26 mouse cellular contexts compared by ENCODE assay signal in the genomic region with DNA sequence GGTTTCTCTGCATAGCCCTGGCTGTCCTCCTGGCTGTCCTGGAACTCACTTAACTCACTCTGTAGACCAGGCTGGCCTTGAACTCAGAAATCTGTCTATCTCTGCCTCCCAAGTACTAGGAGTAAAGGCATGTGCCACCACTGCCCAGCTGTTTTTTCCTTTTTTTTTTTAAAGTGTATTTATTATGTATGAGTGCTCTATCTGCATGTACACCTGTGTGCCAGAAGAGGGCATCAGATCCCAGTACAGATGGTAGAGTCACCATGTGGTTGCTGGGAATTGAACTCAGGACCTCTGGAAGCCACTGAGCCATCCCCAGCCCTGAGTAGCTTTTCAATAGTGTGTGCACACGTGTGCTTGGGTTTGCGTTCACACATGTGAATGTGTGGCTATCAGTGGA.
A peak's percentile ranks its signal among the peaks of the same experiment; 100 is the strongest.
DNase-seq lines count a peak whose midpoint lies in the region; ATAC-seq and TF ChIP-seq lines count a peak whose summit lies in the region.
"Had no signal": no experiment of that assay in that cellular context is flagged by ENCODE, and none has a peak within 500 bp of the region (broad histone marks: within the 10 kb centered on the region; RNA-seq: fewer than 3 reads in every experiment).

No protein-coding gene starts in this region.

- TF ChIP-seq CTCF in hindbrain, postnatal 0 days (IDR thresholded peaks at IDR 0.05; ENCODE audit: low read depth), result peak; percentile 19; the same call in 1 of the 2 replicates
- 0 out of 2 replicates have a peak, but pooled peaks have one; percentile 4 for TF ChIP-seq CTCF in liver, embryonic 14.5 days (IDR thresholded peaks at IDR 0.05; ENCODE audit: low read depth)
- no peak for TF ChIP-seq CTCF in liver, postnatal 0 days (IDR thresholded peaks at IDR 0.05; ENCODE audit: low read depth)
- peak; percentile 6; the same call in 1 of the 2 replicates for TF ChIP-seq CTCF in E14TG2a.4 (conservative IDR thresholded peaks at IDR 0.05; ENCODE audit: low read length)
- peak; percentile 48 for TF ChIP-seq CTCF in stomach, postnatal 0 days (IDR thresholded peaks at IDR 0.05; ENCODE audit: low read depth)

- H3K4me3 ChIP-seq in hindbrain, postnatal 0 days (ENCODE audit: low read length), result no peak overlapping the region
- no peak overlapping the region for H3K4me3 ChIP-seq in hindbrain, embryonic 14.5 days (replicated peaks; ENCODE audit: low read length)
- H3K4me3 ChIP-seq in liver, embryonic 14.5 days (ENCODE audit: insufficient read depth in 1 of 2, low read depth in 2 of 2, low read length in 2 of 2), result no peak overlapping the region
- H3K4me3 ChIP-seq in liver, postnatal 0 days (ENCODE audit: low read depth, low read length), result no peak overlapping the region
- no peak overlapping the region for H3K4me3 ChIP-seq in E14TG2a.4 (replicated peaks; ENCODE audit: low read length)
- H3K4me3 ChIP-seq in stomach, postnatal 0 days (ENCODE audit: low read depth, low read length), result no peak overlapping the region
- H3K4me3 ChIP-seq: forebrain, embryonic 10.5 days; hindbrain, embryonic 13.5 days; kidney, embryonic 15.5 days; midbrain, embryonic 15.5 days; myocyte; neural tube, embryonic 13.5 days; stomach, embryonic 15.5 days had no signal

- H3K27ac ChIP-seq in hindbrain, postnatal 0 days, result no peak overlapping the region
- no peak overlapping the region for H3K27ac ChIP-seq in hindbrain, embryonic 14.5 days
- no peak overlapping the region for H3K27ac ChIP-seq in liver, embryonic 14.5 days
- H3K27ac ChIP-seq in liver, postnatal 0 days (ENCODE audit: low read depth), result no peak overlapping the region
- H3K27ac ChIP-seq in stomach, postnatal 0 days (replicated peaks), result no peak overlapping the region
- H3K27ac ChIP-seq: forebrain, embryonic 10.5 days; hindbrain, embryonic 13.5 days; kidney, embryonic 15.5 days; midbrain, embryonic 15.5 days; neural tube, embryonic 13.5 days; stomach, embryonic 15.5 days had no signal

- no peaks in the 10 kb centered on the region for H3K9me3 ChIP-seq in hindbrain, postnatal 0 days (ENCODE audit: low read length)
- no peaks in the 10 kb centered on the region for H3K9me3 ChIP-seq in hindbrain, embryonic 14.5 days (ENCODE audit: control insufficient read depth, low read length)
- no peaks in the 10 kb centered on the region for H3K9me3 ChIP-seq in liver, embryonic 14.5 days (ENCODE audit: control insufficient read depth, low read length)
- H3K9me3 ChIP-seq in liver, postnatal 0 days (ENCODE audit: low read length), result no peaks in the 10 kb centered on the region
- H3K9me3 ChIP-seq in E14TG2a.4 (ENCODE audit: low read length), result no peaks in the 10 kb centered on the region
- H3K9me3 ChIP-seq in stomach, postnatal 0 days (ENCODE audit: control insufficient read depth, low read length), result no peaks in the 10 kb centered on the region
- H3K9me3 ChIP-seq: forebrain, embryonic 10.5 days; hindbrain, embryonic 13.5 days; kidney, embryonic 15.5 days; midbrain, embryonic 15.5 days; neural tube, embryonic 13.5 days; stomach, embryonic 15.5 days had no signal

- no peak for ATAC-seq in hindbrain, postnatal 0 days
- ATAC-seq in hindbrain, embryonic 14.5 days (ENCODE audit: low FRiP score), result no peak
- ATAC-seq in liver, embryonic 14.5 days (ENCODE audit: insufficient read depth), result no peak
- ATAC-seq in liver, postnatal 0 days, result no peak
- no peak for ATAC-seq in stomach, postnatal 0 days (ENCODE audit: low FRiP score, low TSS enrichment)
- ATAC-seq: forebrain, embryonic 16.5 days; midbrain, embryonic 15.5 days had no signal

- H3K36me3 ChIP-seq in hindbrain, postnatal 0 days (ENCODE audit: insufficient read depth, low read length), result peaks cover 4% of the 10 kb centered on the region; the same call in 1 of the 2 replicates
- H3K36me3 ChIP-seq in hindbrain, embryonic 14.5 days (replicated peaks; ENCODE audit: control insufficient read depth, insufficient read depth), result 0 out of 2 replicates have a peak, but pooled peaks cover 7% of the 10 kb centered on the region
- no peaks in the 10 kb centered on the region for H3K36me3 ChIP-seq in liver, embryonic 14.5 days (replicated peaks; ENCODE audit: control insufficient read depth, insufficient read depth, low read depth)
- H3K36me3 ChIP-seq in liver, postnatal 0 days (replicated peaks; ENCODE audit: insufficient read depth, low read length), result peaks cover 2% of the 10 kb centered on the region; the same call in 1 of the 2 replicates
- peaks cover 85% of the 10 kb centered on the region for H3K36me3 ChIP-seq in E14TG2a.4 (ENCODE audit: insufficient read depth, low read length)
- H3K36me3 ChIP-seq in stomach, postnatal 0 days (ENCODE audit: control insufficient read depth, insufficient read depth, low read length), result peaks cover 3% of the 10 kb centered on the region
- H3K36me3 ChIP-seq: forebrain, embryonic 10.5 days; hindbrain, embryonic 13.5 days; midbrain, embryonic 15.5 days had no signal

- H3K4me2 ChIP-seq in hindbrain, postnatal 0 days (ENCODE audit: low read depth, low read length), result no peak overlapping the region
- no peak overlapping the region for H3K4me2 ChIP-seq in hindbrain, embryonic 14.5 days (replicated peaks)
- no peak overlapping the region for H3K4me2 ChIP-seq in liver, embryonic 14.5 days (ENCODE audit: low read depth)
- H3K4me2 ChIP-seq in liver, postnatal 0 days (ENCODE audit: low read depth, low read length), result no peak overlapping the region
- no peak overlapping the region for H3K4me2 ChIP-seq in stomach, postnatal 0 days (replicated peaks; ENCODE audit: low read depth)
- H3K4me2 ChIP-seq: hindbrain, embryonic 13.5 days; kidney, embryonic 15.5 days; midbrain, embryonic 15.5 days; neural tube, embryonic 13.5 days; stomach, embryonic 15.5 days had no signal

- WGBS in hindbrain, postnatal 0 days, result 98% methylated on average over 2 of the region's 2 CpGs
- 96% methylated on average over 2 of the region's 2 CpGs for WGBS in hindbrain, embryonic 14.5 days
- 71% methylated on average over 2 of the region's 2 CpGs for WGBS in liver, embryonic 14.5 days (ENCODE audit: insufficient replicate concordance)
- WGBS in liver, postnatal 0 days (ENCODE audit: insufficient replicate concordance), result 87% methylated on average over 2 of the region's 2 CpGs
- 92% methylated on average over 2 of the region's 2 CpGs for WGBS in stomach, postnatal 0 days

- TF ChIP-seq EP300 in liver, embryonic 14.5 days (IDR thresholded peaks at IDR 0.05; ENCODE audit: low read depth), result no peak
- TF ChIP-seq EP300 in liver, postnatal 0 days (IDR thresholded peaks at IDR 0.05; ENCODE audit: low read depth), result no peak
- TF ChIP-seq EP300 in stomach, postnatal 0 days (optimal IDR thresholded peaks at IDR 0.05), result no peak

- peaks cover 5% of the 10 kb centered on the region; the same call in 1 of the 2 replicates for H3K4me1 ChIP-seq in hindbrain, postnatal 0 days (ENCODE audit: insufficient read depth, low read length)
- H3K4me1 ChIP-seq in hindbrain, embryonic 14.5 days (replicated peaks; ENCODE audit: control insufficient read depth, insufficient read depth, low read length), result no peaks in the 10 kb centered on the region
- H3K4me1 ChIP-seq in liver, embryonic 14.5 days (replicated peaks; ENCODE audit: control insufficient read depth in 2 of 2, insufficient read depth in 2 of 2, low read length in 1 of 2), result no peaks in the 10 kb centered on the region
- no peaks in the 10 kb centered on the region for H3K4me1 ChIP-seq in liver, postnatal 0 days (ENCODE audit: insufficient read depth)
- peaks cover 9% of the 10 kb centered on the region for H3K4me1 ChIP-seq in E14TG2a.4 (replicated peaks; ENCODE audit: low read depth, low read length)
- H3K4me1 ChIP-seq in stomach, postnatal 0 days (replicated peaks; ENCODE audit: control insufficient read depth, insufficient read depth), result peaks cover 2% of the 10 kb centered on the region; the same call in 1 of the 2 replicates
- H3K4me1 ChIP-seq: kidney, embryonic 15.5 days had no signal

- no peak overlapping the region for H3K9ac ChIP-seq in hindbrain, postnatal 0 days (replicated peaks; ENCODE audit: low read length)
- no peak overlapping the region for H3K9ac ChIP-seq in hindbrain, embryonic 14.5 days
- no peak overlapping the region for H3K9ac ChIP-seq in liver, embryonic 14.5 days (replicated peaks)
- no peak overlapping the region for H3K9ac ChIP-seq in liver, postnatal 0 days (replicated peaks)
- H3K9ac ChIP-seq in stomach, postnatal 0 days (ENCODE audit: low read length), result no peak overlapping the region
- H3K9ac ChIP-seq: hindbrain, embryonic 13.5 days; kidney, embryonic 15.5 days; midbrain, embryonic 15.5 days; neural tube, embryonic 13.5 days; stomach, embryonic 15.5 days had no signal

- DNase-seq in hindbrain, postnatal 0 days (ENCODE audit: low spot score), result no peak
- DNase-seq in hindbrain, embryonic 14.5 days (ENCODE audit: low spot score), result no peak
- DNase-seq in liver, embryonic 14.5 days (ENCODE audit: low read depth in 3 of 3, low spot score in 3 of 3), result no peak
- DNase-seq in liver, postnatal 0 days, result no peak
- no peak for DNase-seq in stomach, postnatal 0 days (ENCODE audit: low spot score)
- no peak for DNase-seq in ovary, postnatal 36 days (ENCODE audit: low spot score)
- DNase-seq: adrenal gland, adult 8-10 months; B cell, adult 2 months; cerebellum, adult 11-12 months; cerebellum, postnatal 14 days; gastrocnemius, postnatal 25 days; heart, postnatal 36 days; lung, adult 18-20 months; lung, postnatal 4 days; right cerebral cortex, adult 18-20 months; thymus, adult 18-20 months had no signal

- no peaks in the 10 kb centered on the region for H3K27me3 ChIP-seq in hindbrain, postnatal 0 days (ENCODE audit: insufficient read depth, low read length)
- H3K27me3 ChIP-seq in hindbrain, embryonic 14.5 days (ENCODE audit: control insufficient read depth, insufficient read depth, low read length), result no peaks in the 10 kb centered on the region
- no peaks in the 10 kb centered on the region for H3K27me3 ChIP-seq in liver, embryonic 14.5 days (ENCODE audit: control insufficient read depth, insufficient read depth, low read length)
- no peaks in the 10 kb centered on the region for H3K27me3 ChIP-seq in liver, postnatal 0 days (ENCODE audit: insufficient read depth, low read length)
- no peaks in the 10 kb centered on the region for H3K27me3 ChIP-seq in E14TG2a.4 (ENCODE audit: insufficient read depth, low read length)
- no peaks in the 10 kb centered on the region for H3K27me3 ChIP-seq in stomach, postnatal 0 days (ENCODE audit: control insufficient read depth, insufficient read depth, low read length)
- H3K27me3 ChIP-seq: CH12.LX; hindbrain, embryonic 13.5 days; kidney, embryonic 15.5 days; midbrain, embryonic 15.5 days; neural tube, embryonic 13.5 days; stomach, embryonic 15.5 days had no signal
